Mouse (Mus musculus): ENCODE measurements around the gene Slc35e3. TPM values are rescaled to one million over a fixed set of nuclear protein-coding genes. Genes with fewer than 3 reads are reported as not detected.

Slc35e3 gene
- polyA plus RNA-seq, 1 experiment from 2014 or later: 12.5 TPM

Other genes starting within 250 kb of the Slc35e3 start
- 21.8 and 28.9 TPM in 2 replicates for gene Cpm, start 116.9 kb downstream of the Slc35e3 start, polyA plus RNA-seq (2014; fragmentation: Nextera tagmentation; extraction: Ambion mirVana)
- gene Mdm2, start 35.6 kb downstream of the Slc35e3 start, polyA plus RNA-seq (2014; fragmentation: Nextera tagmentation; extraction: Ambion mirVana): 38.6 and 65.6 TPM in 2 replicates
- gene Nup107, start 46.3 kb upstream of the Slc35e3 start, polyA plus RNA-seq (2014; fragmentation: Nextera tagmentation; extraction: Ambion mirVana): 48.6 and 77.5 TPM in 2 replicates
- gene Rap1b, start 99.7 kb upstream of the Slc35e3 start, polyA plus RNA-seq (2014; fragmentation: Nextera tagmentation; extraction: Ambion mirVana): 139 and 176 TPM in 2 replicates

All from kidney, embryonic 14.5 days (tissue).